Mouse (Mus musculus) midbrain, embryonic 14.5 days (tissue): ENCODE data around the gene Atl1. TPM values are rescaled to one million over a fixed set of nuclear protein-coding genes. Genes with fewer than 3 reads are reported as not detected.

Source experiments
- ATAC-seq: fragments of 200-750 bp; cut with Nextera tagmentation; 2 replicates; pipeline ENCODE4 v1.8.0; 2017; ENCODE audit warnings: moderate number of reproducible peaks, moderate library complexity; ENCODE audit not compliant: low FRiP score, low TSS enrichment
- DNase-seq: peaks from one replicate; pipeline ENCODE4 v3.0.0-alpha.2; 2015
- H3K27ac ChIP-seq: fragments of 300-500 bp; sonication (generic); replicated peaks from 2 replicates; pipeline ENCODE4 v1.5.1; 2014; ENCODE audit warnings: mild to moderate bottlenecking, low read depth, low read length, moderate library complexity
- H3K27me3 ChIP-seq: fragments of 300-500 bp; sonication (generic); 2 replicates; pipeline ENCODE4 v1.6.1; 2014; ENCODE audit warnings: low read length, control low read depth, mixed read lengths; ENCODE audit not compliant: control insufficient read depth, insufficient read depth
- H3K36me3 ChIP-seq: fragments of 300-500 bp; sonication (generic); 2 replicates; pipeline ENCODE4 v1.6.1; 2014; ENCODE audit warnings: low read length, control low read depth; ENCODE audit not compliant: control insufficient read depth, insufficient read depth
- H3K4me1 ChIP-seq: fragments of 300-500 bp; sonication (generic); 2 replicates; pipeline ENCODE4 v1.6.1; 2014; ENCODE audit warnings: mild to moderate bottlenecking, antibody characterized with exemption, low read length, control low read depth; ENCODE audit not compliant: control insufficient read depth, insufficient read depth
- H3K4me2 ChIP-seq: fragments of 300-500 bp; sonication (generic); 2 replicates; pipeline ENCODE4 v1.6.1; 2014; ENCODE audit warnings: mild to moderate bottlenecking, low read length, moderate library complexity
- H3K4me3 ChIP-seq: fragments of 300-500 bp; sonication (generic); replicated peaks from 2 replicates; pipeline ENCODE4 v1.5.1; 2014; ENCODE audit warnings: low read depth, low read length
- H3K9ac ChIP-seq: fragments of 300-500 bp; sonication (generic); replicated peaks from 2 replicates; pipeline ENCODE4 v1.6.1; 2014; ENCODE audit warnings: mild to moderate bottlenecking, low read length, moderate library complexity
- H3K9me3 ChIP-seq: fragments of 300-500 bp; sonication (generic); 2 replicates; pipeline ENCODE4 v1.6.1; 2016; ENCODE audit warnings: low read length, control low read depth, mixed read lengths; ENCODE audit not compliant: control insufficient read depth
- WGBS: fragments of 180-500 bp; shearing (Covaris S2); extraction: QIAGEN DNeasy Blood & Tissue Kit; methylation state at CpG from one replicate; pipeline ENCODE4 v1.1.7; 2014; 5-methylcytosine and 5-hydroxymethylcytosine counted together
- polyA plus RNA-seq: library from polyadenylated mRNA; unstranded; fragments of >200 nt; fragmentation: Nextera tagmentation; extraction: Ambion mirVana; gene quantifications from 2 replicates; pipeline ENCODE4 v1.2.1, GENCODE M21; 2014

Gene Atl1
- polyA plus RNA-seq, 1 experiment from 2014 or later = 157 TPM

DNA sequence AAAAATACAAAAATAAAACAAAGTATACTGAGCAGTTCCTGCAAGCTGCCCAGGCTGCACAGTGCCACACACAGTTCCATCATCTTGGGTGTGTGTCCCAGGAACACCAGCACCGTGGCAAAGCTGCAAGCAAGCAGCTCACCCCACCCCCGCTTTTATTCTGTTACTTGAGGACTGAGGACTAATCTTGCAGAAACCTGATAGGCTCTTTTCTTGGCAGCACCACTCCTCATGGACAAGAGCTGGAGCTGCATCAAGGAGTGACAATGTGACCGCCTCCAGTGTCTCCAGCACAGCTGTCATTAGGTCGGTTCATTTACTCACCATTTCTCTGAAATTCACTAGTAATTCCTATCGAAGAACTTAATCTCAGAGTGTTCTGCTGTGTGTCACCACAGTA is 75.7 kb downstream of the Atl1 start:
- peak; percentile 9 for DNase-seq
- Histone ChIP-seq H3K36me3 (peaks cover 56% of the 10 kb centered on the region), H3K9ac (no peak overlapping the region), H3K27me3 (no peaks in the 10 kb centered on the region), H3K4me1 (no peaks in the 10 kb centered on the region), H3K4me3 (no peak overlapping the region), H3K9me3 (no peaks in the 10 kb centered on the region), H3K27ac (no peak overlapping the region), H3K4me2 (no peak overlapping the region)
- no peak for ATAC-seq
- 69% methylated on average over 5 of the region's 5 CpGs for WGBS

DNA sequence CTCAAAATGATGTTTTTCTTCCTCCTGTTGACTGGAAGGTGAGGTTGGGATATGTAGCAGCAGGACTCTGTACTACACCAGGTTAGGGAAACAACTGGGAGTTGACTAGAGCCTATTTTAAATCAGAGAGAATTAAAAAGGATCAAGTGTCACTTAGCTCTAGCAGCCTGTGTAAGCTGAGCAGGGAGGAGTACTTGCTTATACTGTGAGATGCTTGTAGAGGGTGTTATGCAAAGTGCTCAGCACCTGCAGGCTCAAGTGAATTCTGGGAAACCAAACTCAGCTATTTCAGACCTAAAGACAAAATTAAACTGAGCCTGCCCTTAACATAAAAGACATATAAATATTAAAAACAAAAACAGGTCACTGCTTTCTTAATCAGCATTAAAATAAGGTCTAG is 81.3 kb downstream of the Atl1 start:
- Histone ChIP-seq H3K4me1 (no peaks in the 10 kb centered on the region), H3K36me3 (peaks cover 21% of the 10 kb centered on the region; the same call in 1 of the 2 replicates), H3K27ac (no peak overlapping the region), H3K27me3 (no peaks in the 10 kb centered on the region), H3K4me3 (no peak overlapping the region), H3K4me2 (no peak overlapping the region), H3K9ac (no peak overlapping the region), H3K9me3 (no peaks in the 10 kb centered on the region)
- DNase-seq = no peak
- ATAC-seq = no peak

DNA sequence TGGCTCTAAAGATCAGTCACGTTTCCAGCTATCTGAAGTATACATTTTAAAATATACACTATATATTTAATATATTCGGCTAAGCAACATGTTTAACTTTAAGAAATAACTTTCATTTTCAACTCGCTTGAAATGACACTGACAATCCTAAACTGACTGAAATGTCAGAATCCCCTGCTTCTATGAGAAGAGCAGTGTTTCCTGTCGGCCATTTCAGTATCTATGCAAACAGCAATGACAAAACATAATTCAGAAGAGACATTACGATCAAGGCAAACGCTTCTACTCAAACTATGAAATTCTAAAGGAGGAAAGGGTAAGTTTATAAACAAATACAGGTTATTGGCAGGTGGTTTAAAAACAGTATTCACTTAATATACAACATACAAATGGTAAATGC is 84.3 kb downstream of the Atl1 start:
- WGBS = 92% methylated on average over 6 of the region's 6 CpGs
- no peaks in the 10 kb centered on the region for H3K27me3 ChIP-seq
- no peak overlapping the region for H3K27ac ChIP-seq
- DNase-seq = no peak
- no peak overlapping the region for H3K4me3 ChIP-seq
- no peaks in the 10 kb centered on the region for H3K4me1 ChIP-seq
- H3K9ac ChIP-seq = no peak overlapping the region
- no peak for ATAC-seq
- H3K4me2 ChIP-seq = no peak overlapping the region
- peaks cover 18% of the 10 kb centered on the region; the same call in 1 of the 2 replicates for H3K36me3 ChIP-seq
- no peaks in the 10 kb centered on the region for H3K9me3 ChIP-seq

DNA sequence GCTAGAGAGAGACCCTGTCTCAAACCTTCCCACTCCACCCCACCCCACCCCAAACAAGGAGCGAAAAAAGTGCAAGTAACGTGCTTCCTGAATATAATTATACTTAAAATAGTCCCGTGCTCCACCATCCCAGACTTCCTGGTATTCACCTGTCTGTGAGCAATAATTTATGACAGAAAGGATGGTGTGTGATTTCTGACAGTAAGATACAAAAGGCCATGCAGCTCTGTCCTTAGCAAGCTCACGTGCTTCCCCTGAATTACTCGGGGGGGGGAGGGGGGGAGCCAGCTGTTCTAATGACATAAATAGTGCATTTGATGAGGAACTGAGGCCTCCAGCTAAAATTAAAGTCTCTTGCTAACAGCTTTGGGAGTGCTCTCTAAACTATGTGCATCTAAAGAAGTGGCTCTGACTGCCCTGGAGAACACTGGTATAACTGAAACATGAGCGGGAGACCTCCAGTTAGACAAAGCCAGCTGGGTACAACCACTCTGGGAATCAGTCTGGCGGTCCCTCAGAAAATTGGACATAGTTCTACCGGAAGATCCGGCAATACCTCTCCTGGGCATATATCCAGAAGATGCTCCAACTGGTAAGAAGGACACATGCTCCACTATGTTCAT is 85.1 kb downstream of the Atl1 start:
- no peak for ATAC-seq

DNA sequence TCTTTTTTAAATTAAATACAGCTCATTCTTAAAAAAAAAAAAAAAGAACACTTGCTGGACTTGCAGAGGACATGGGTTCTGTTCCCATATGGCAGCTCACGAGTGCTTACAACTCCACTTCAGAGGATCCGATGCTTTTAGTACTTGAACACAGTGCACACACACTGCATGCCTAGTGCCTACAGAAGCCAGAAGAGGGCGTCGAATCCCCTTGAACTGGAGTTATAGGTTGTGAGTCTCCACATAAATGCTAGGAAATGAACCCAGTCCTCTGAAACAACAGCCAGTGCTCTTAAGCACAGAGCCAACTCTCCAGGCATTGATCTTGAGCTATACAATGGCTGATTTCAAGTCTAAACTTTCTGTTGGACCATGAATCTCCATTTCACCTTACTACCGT is 90.5 kb downstream of the Atl1 start:
- Histone ChIP-seq H3K9ac (no peak overlapping the region), H3K9me3 (no peaks in the 10 kb centered on the region), H3K4me2 (no peak overlapping the region), H3K27ac (no peak overlapping the region), H3K4me3 (no peak overlapping the region), H3K36me3 (peaks cover 32% of the 10 kb centered on the region), H3K4me1 (peaks cover 7% of the 10 kb centered on the region; the same call in 1 of the 2 replicates), H3K27me3 (no peaks in the 10 kb centered on the region)
- peak; percentile 35 for DNase-seq
- 71% methylated on average over 5 of the region's 5 CpGs for WGBS
- no peak for ATAC-seq

More for the DNA sequence above, 85.1 kb downstream of the Atl1 start:
- Histone ChIP-seq H3K4me2 (no peak overlapping the region), H3K27ac (no peak overlapping the region), H3K27me3 (no peaks in the 10 kb centered on the region), H3K4me1 (no peaks in the 10 kb centered on the region), H3K36me3 (peaks cover 21% of the 10 kb centered on the region), H3K9me3 (no peaks in the 10 kb centered on the region), H3K9ac (no peak overlapping the region), H3K4me3 (no peak overlapping the region)
- WGBS = 80% methylated on average over 9 of the region's 9 CpGs
- no peak for DNase-seq

DNA sequence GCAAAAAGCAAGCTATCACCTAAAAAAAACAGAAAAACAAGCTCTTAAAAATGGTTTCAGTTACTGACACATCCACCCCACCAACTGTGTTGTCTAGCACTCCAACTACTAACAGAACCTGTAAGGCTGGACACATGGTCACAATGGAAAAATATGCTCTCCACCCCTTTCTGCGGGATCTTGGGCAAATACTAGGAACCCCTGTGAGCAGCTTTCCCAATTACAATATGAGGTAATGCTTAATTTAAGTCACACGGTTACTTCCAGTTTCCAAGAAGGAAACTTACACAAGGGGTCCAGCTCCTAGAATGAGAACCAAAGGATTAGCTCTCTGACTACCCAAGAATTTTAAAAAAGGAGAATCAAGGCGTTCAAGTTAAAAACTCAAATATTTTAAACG is 93.1 kb downstream of the Atl1 start:
- Histone ChIP-seq H3K9me3 (no peaks in the 10 kb centered on the region), H3K4me2 (peak overlapping the region; percentile 75), H3K4me3 (peak overlapping the region; percentile 80), H3K4me1 (peaks cover 7% of the 10 kb centered on the region; the same call in 1 of the 2 replicates), H3K27me3 (no peaks in the 10 kb centered on the region), H3K27ac (no peak overlapping the region), H3K9ac (no peak overlapping the region), H3K36me3 (peaks cover 26% of the 10 kb centered on the region)
- ATAC-seq = no peak
- DNase-seq = no peak
- 38% methylated on average over 4 of the region's 4 CpGs for WGBS

DNA sequence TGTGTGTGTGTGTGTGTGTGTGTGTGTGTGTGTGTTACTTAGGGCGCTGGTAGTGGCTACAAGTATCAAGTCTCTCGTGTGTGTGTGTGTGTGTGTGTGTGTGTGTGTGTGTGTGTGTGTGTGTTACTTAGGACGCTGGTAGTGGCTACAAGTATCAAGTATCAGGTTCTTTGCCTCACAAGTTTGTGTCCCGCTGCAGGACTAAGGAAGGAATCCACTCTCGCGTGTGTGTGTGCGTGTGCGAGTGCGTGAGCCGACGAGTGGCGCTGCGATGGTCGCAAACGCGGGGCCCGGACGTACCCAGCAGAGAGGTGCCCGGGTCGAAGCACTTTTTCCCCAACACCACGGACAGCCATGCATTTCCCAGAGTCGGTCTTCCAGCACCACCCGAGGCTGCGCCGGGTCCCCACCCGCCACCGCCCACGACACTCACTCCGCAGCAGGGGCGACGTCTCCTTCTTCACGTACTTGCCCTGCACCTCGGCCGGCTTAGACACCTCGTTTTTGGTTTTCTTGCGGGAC is 93.9 kb downstream of the Atl1 start:
- Histone ChIP-seq H3K4me1 (peaks cover 7% of the 10 kb centered on the region; the same call in 1 of the 2 replicates), H3K27ac (peak overlapping the region; percentile 85), H3K9ac (peak overlapping the region; percentile 83), H3K27me3 (no peaks in the 10 kb centered on the region), H3K9me3 (no peaks in the 10 kb centered on the region), H3K4me2 (peak overlapping the region; percentile 75), H3K36me3 (peaks cover 22% of the 10 kb centered on the region), H3K4me3 (peak overlapping the region; percentile 80)
- under 1% methylated on average over 36 of the region's 36 CpGs for WGBS
- peak; percentile 74; the same call in 1 of the 2 replicates for ATAC-seq
- peak; percentile 62 for DNase-seq

DNA sequence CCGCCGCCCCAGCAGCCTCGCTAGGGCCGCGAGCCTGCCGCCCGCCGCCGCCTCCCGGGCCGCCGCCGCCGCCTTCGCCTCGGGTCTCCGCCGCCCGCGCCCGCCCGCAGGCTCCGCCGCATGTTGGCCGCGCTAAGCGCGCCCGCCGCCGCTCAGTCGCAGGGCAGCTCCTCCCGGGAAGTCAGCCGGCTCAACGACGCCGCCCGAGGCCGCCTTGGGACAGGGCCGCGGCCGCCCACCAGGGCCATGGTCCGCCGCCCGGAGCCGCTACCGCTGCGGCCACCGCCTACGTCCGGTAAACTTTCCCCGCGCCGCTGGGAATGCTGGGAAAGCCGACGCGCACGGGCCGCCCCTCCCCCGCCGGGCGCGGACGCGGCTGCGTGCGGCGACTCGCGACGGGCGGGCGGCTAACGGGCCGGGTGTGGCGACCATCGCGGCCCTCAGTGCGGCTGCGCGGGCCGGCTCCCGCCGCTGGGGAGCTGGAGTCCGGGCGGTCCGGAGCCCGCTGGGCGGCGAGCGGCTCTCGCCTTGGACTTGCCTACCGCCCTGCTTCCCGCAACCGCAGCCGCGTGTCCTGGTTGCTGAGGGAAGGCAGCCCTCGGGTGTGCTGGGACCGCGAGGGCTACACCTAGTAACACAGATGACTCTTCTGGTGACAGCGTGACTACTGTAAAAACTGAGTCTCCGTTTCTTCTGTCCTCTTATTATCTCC is 94.5 kb downstream of the Atl1 start, which contains the start of gene Sav1:
TSS of gene Sav1 (minus strand) at position 217 of the 712 bp plus-strand sequence.
- H3K27me3 ChIP-seq = no peaks in the 10 kb centered on the region
- peak within 1 kb of the TSS; percentile 83 for H3K9ac ChIP-seq
- peak within 1 kb of the TSS; percentile 80 for H3K4me3 ChIP-seq
- ATAC-seq (peak; percentile 94), DNase-seq (peak; percentile 94)
- H3K36me3 ChIP-seq = peaks cover 19% of the 10 kb centered on the region
- under 1% methylated on average over 96 of the region's 102 CpGs for WGBS
- peaks cover 7% of the 10 kb centered on the region; the same call in 1 of the 2 replicates for H3K4me1 ChIP-seq
- peak within 1 kb of the TSS; percentile 75 for H3K4me2 ChIP-seq
- H3K27ac ChIP-seq = peak within 1 kb of the TSS; percentile 85
- H3K9me3 ChIP-seq = no peaks in the 10 kb centered on the region
